Mouse (Mus musculus) MEL (cell line): Measurements from ENCODE around the gene Golm1.

Experiments used
- BHLHE40 ChIP-seq: IDR thresholded peaks from 2 replicates; pipeline ENCODE4 v1.6.1; 2012; ENCODE audit warnings: low read depth, mild to moderate bottlenecking, inconsistent platforms, low read length, improper control_type of control experiment, borderline replicate concordance
- CTCF ChIP-seq, 3 experiments: IDR thresholded peaks in 2 of 3; conservative IDR thresholded peaks in 1 of 3; 2 replicates each; pipeline ENCODE4 v1.5.1; 2011 to 2012; ENCODE audit warnings: low read length in 3 of 3, low read depth in 2 of 3, mild to moderate bottlenecking in 2 of 3, improper control_type of control experiment in 1 of 3, inconsistent platforms in 1 of 3, mixed read lengths in 1 of 3, moderate library complexity in 1 of 3; ENCODE audit not compliant: control insufficient read depth in 1 of 3, insufficient read depth in 1 of 3, poor library complexity in 1 of 3, severe bottlenecking in 1 of 3
- GATA1 ChIP-seq: IDR thresholded peaks from 2 replicates; pipeline ENCODE4 v1.6.1; 2011; ENCODE audit warnings: low read depth, low read length, improper control_type of control experiment
- HCFC1 ChIP-seq: IDR thresholded peaks from 2 replicates; pipeline ENCODE4 v1.6.1; 2012; ENCODE audit warnings: low read depth, mild to moderate bottlenecking, inconsistent platforms, low read length, improper control_type of control experiment, moderate library complexity
- JUND ChIP-seq: IDR thresholded peaks from 2 replicates; pipeline ENCODE4 v1.6.1; 2011; ENCODE audit warnings: low read depth, mild to moderate bottlenecking, improper control_type of control experiment, low read length
- MAZ ChIP-seq: IDR thresholded peaks from 2 replicates; pipeline ENCODE4 v1.6.1; 2012; ENCODE audit warnings: low read depth, mild to moderate bottlenecking, inconsistent platforms, low read length, improper control_type of control experiment
- POLR2A ChIP-seq, 2 experiments: IDR thresholded peaks; 2 replicates each; pipeline ENCODE4 v1.6.1; 2011 to 2012; ENCODE audit warnings: low read length in 2 of 2, mild to moderate bottlenecking in 2 of 2, control low read depth in 1 of 2, improper control_type of control experiment in 1 of 2, low read depth in 1 of 2, moderate library complexity in 1 of 2; ENCODE audit not compliant: control insufficient read depth in 1 of 2, insufficient read depth in 1 of 2, poor library complexity in 1 of 2
- TCF12 ChIP-seq: IDR thresholded peaks from 2 replicates; pipeline ENCODE4 v1.6.1; 2014; ENCODE audit warnings: low read depth, mild to moderate bottlenecking, inconsistent platforms, low read length, improper control_type of control experiment, moderate library complexity

- no peak for TF ChIP-seq HCFC1
- TF ChIP-seq POLR2A (IDR thresholded peaks at IDR 0.05; ENCODE audit: control insufficient read depth in 1 of 2, insufficient read depth in 1 of 2, low read depth in 1 of 2, low read length in 2 of 2, poor library complexity in 1 of 2): no peak
- TF ChIP-seq JUND: no peak
- TF ChIP-seq GATA1: no peak
- no peak for TF ChIP-seq CTCF (IDR thresholded peaks at IDR 0.05 in 2 of 3, conservative IDR thresholded peaks at IDR 0.05 in 1 of 3; ENCODE audit: control insufficient read depth in 1 of 3, insufficient read depth in 1 of 3, low read depth in 2 of 3, low read length in 3 of 3, poor library complexity in 1 of 3, severe bottlenecking in 1 of 3)
- TF ChIP-seq MAZ: no peak
- TF ChIP-seq TCF12: no peak
- TF ChIP-seq BHLHE40: no peak
Observed at GRCm38 (mm10) chr13:59685236-59685635, 9.6 kb upstream of the Golm1 start.
